Mouse (Mus musculus) thymus, postnatal 4 days (tissue): ENCODE data around the gene As3mt.

ENCODE experiments used
- DNase-seq: peaks from one replicate; pipeline ENCODE4 v3.0.0; 2021

As3mt gene

DNA sequence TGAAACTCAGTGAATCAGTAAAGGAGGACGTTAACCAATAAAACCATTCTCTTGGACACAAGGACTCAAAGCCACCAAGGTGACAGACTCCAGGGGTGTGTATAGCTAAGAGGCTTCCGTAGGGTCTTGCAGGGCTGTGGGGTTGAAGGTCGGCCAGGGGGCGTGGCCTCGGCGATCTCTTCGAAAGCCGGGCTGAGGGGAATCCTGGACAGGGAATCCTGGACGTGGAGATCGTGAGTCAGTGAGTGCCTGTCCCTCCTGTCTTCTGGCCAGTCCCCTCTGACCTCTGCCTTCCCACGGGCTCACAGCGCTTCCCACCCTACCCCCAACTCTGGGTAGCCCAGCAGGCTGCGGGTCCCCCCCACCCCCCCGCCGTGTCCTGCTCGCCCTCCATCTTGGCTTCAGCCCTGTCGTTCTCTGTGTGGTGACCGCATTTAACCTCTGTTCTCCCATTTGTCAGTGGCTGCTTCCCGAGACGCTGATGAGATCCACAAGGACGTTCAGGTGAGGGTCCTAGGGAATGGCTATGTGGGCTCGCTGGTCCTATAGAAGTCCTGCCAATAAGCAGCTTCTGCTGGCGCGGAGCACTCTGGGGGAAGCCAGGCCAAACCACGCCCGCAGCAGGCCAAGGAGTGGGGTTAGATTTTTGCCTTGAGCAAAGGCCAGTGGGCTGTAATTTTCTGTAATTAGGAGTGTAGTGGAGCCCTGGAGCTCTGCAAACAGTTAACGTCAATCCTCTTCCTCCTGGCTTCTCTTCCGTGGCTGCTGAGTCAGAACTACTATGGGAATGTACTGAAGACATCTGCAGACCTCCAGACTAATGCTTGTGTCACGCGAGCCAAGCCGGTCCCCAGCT lies at the start of gene As3mt:
TSS of gene As3mt (plus strand) at position 163 of the 856 bp plus-strand sequence.
- peak; percentile 86 for DNase-seq

- no peak for DNase-seq
Measured at GRCm38 (mm10) chr19:46658348-46658747, 48.9 kb upstream of the As3mt start.

GRCm38 (mm10) chr19:46658851-46659250 lies 48.4 kb upstream of the As3mt start:
- DNase-seq = no peak

DNA sequence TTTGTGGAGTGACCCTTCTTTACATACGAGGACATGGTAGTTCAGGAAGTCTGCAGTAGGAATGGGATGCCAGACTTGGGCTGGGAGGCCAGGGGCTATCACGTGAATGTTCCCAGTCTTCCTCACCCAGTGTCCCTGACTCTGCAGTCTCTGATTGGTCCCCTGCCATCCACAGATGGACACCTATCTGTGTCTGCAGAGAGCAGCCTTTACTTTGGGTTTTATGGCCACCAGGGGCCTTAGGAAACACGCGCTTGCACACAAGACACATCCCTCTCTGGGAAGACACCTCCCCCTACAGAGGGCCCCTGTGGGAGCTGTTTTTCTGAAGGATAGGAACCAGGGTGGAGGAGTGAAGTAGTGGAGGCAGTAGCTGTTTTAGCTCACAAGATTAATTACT lies 45.7 kb upstream of the As3mt start:
- DNase-seq = no peak

- no peak for DNase-seq
Measured at GRCm38 (mm10) chr19:46662214-46662613, 45.0 kb upstream of the As3mt start.

GRCm38 (mm10) chr19:46662784-46663183 lies 44.5 kb upstream of the As3mt start:
- no peak for DNase-seq

- DNase-seq = no peak
Measured at GRCm38 (mm10) chr19:46665474-46665873, 41.8 kb upstream of the As3mt start.

DNA sequence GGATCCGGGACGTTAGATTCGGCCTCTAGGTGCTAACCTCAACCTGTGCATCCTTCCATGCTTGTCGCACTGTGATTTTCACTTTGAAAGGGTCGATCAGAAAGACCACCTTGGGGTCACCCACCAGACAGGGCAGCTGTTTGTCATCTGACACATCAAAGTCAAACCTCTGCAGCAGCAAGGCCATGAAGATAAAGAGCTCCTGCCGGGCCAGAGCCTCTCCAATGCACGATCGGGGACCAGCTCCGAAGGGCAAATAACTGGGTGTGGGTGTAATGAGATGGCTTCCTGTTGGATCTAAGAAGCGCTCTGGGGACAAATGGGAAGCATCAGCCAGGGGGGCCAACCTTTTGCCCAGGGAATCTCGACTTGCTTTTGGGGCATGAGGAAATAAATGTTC lies 40.0 kb upstream of the As3mt start:
- DNase-seq = no peak

DNA sequence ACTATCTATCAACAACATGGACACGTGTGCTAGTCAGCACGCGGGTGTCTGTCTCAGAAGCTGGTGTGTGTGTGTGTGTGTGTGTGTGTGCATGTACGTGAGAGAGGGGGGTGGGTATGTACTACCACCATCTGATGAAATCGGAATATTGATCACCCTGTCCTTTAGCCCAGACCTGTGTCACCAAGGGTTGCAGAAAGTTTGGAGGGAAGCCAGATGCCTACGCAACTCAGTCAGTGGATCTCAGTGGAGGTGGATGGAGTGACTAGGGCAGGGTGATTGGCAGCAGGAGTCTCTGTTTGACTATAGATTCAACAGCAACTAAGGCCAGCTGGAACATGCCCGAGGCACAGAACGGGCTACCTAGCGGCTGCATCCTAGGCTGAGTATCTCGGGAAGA lies 39.0 kb upstream of the As3mt start:
- no peak for DNase-seq

- DNase-seq = no peak
Measured at GRCm38 (mm10) chr19:46669802-46670201, 37.5 kb upstream of the As3mt start.

GRCm38 (mm10) chr19:46670691-46671090 lies 36.6 kb upstream of the As3mt start:
- DNase-seq = peak; percentile 82

GRCm38 (mm10) chr19:46672766-46673418 lies 34.4 kb upstream of the As3mt start, which contains the start of gene Cyp17a1:
TSS of gene Cyp17a1 (minus strand) at chr19:46673172.
- no peak for DNase-seq

- DNase-seq = no peak
Measured at GRCm38 (mm10) chr19:46675641-46676040, 31.6 kb upstream of the As3mt start.

DNA sequence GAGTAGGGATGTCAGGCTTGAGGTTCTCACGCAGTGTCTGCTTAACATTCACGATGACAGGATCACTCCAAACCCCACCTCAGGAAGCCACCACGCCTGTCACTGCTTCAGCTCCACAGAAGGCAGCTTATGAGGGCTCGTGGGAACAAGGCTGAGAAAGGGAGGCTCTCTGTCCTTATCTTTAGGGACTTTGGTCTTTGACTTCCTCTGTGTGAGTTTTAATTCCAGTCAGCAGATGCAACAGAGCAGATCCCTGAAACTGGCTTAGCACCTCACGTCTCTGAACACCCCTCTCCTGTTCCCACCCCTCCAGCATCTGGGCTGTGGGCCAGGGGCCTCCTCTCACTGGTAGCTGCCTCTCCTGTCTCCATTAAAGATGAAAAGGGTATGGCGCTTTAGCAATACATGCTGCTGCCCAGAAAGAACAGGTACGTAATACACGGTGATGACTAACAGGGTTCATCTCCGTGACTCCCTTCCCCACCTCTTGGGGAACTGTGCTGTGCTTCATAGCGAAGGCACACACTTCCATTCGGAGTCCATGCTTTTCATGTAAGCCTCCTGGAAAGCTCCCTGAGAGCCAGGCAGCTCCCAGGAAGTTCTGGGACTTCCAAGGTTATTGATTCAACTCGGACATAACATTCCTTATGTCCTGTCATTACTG lies 27.4 kb upstream of the As3mt start:
- no peak for DNase-seq

DNA sequence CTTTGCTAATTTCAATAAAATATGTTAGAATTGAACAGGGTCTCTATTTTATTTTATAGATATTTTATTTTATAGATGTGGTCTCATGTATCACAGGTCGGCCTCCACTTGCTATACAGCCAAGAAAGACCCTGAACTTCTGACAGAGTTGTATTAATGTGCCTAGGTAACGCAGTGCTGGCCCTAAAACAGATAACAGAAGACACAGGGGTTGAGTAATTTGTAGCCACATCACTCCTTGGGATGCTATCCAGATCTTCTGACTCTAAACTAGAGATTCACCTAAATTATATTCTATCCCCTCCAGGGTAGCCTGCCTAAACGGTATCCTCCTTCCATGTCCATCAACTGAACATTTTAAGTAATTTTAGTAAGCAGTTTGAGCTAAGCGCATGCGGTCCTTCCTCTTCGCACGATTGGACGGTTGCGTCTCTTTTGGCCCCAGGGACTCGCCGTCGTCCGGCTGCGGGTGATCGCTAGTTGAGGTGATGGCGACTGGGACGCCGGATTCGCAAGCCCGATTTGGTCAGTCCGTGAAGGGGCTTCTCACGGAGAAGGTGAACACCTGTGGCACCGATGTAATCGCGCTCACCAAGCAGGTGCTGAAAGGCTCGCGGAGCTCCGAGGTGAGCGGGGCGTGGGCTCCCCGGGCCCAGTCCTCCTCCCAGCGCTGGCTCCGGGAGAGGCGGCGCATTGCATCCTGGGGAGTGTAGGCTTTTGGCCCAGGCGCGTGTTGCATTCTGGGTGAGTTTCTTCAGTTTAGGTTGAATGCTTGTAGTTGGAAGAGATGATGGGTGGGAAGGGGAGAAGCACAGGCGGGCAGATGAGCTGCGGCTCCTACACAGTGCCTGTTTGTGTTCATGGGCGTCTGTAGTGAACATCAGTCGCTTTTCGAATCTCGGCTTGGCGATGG lies 17.5 kb upstream of the As3mt start, which contains the start of gene Borcs7:
TSS of gene Borcs7 (plus strand) at position 447 of the 913 bp plus-strand sequence.
- DNase-seq = peak; percentile 87

DNA sequence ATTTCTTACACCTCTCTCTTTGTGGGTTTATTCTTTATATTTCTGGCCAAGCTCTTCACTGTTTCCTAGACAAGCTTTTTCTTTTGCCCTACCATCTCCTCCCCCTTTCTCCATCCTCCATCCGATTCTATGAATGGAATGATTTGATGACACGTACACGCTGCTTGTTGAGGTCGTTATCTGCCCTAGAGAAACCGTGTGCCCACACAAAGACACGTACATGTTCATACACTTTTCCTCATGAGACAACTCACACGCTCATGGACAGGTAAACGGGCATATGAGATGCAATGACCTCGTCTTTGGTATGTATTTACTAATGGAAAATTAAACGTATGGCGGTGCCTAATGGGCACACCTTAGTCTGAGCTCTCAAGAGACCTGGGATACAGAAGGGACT lies 16.9 kb upstream of the As3mt start:
- no peak for DNase-seq

DNA sequence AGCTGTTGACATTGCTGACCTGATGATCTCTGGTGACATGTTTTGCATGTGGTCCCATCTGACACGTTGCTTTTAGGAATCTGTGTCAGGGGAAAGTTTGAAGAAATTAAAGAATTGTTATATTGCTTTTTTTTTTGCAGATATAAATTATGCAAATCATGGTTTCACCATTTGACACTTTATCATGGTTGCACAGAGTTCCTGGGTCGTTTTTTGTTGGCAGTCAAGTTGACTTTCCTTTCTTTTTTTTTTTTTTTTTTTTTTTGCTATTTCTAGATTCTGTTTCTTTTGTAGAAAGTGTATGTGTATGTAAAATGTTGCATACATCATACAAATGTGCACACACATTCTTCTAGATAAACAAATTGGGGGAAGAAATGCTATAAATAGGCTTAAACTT lies 16.2 kb upstream of the As3mt start:
- no peak for DNase-seq

GRCm38 (mm10) chr19:46693146-46693545 lies 14.1 kb upstream of the As3mt start:
- DNase-seq = no peak

DNA sequence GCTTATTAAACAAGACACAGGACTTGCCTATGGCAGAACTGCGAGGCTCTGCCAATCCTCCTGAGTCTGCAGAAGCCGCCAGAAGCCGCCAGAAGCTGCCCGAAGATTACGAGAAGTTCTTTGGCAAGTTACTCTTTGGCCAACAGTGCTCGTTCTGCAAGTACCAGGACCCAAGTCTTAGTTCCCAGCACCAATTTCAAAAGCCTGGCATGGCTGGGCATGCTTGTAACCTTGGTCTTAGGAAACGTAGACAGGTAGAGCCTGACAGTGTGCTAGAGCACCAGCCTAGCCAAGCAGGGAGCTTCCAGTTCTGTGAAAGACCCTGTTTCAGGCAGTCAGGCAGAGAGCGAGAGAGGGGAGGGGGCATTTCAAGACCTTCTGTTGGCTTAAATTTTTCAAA lies 10.8 kb upstream of the As3mt start:
- DNase-seq = no peak

DNA sequence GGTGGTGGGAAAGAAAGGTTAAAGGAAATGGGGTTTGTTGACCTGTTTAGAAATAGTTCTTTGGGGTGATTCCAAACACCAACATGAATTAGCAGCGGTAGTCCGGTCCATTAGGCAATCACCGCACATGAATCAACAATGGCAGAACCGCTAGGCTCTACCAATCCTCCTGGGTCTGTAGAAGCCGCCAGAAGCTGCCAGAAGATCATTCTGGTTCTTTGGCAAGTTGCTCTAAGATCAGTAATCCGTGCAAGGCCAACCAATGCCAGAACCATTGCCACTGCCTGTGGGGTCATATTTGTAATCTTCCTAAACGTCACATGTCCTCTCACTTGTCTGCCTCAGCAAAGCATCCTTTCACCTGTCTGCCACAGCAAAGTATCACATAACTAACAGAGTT lies 10.3 kb upstream of the As3mt start:
- no peak for DNase-seq

GRCm38 (mm10) chr19:46697840-46698517 lies 9.3 kb upstream of the As3mt start:
- peak; percentile 30 for DNase-seq

DNA sequence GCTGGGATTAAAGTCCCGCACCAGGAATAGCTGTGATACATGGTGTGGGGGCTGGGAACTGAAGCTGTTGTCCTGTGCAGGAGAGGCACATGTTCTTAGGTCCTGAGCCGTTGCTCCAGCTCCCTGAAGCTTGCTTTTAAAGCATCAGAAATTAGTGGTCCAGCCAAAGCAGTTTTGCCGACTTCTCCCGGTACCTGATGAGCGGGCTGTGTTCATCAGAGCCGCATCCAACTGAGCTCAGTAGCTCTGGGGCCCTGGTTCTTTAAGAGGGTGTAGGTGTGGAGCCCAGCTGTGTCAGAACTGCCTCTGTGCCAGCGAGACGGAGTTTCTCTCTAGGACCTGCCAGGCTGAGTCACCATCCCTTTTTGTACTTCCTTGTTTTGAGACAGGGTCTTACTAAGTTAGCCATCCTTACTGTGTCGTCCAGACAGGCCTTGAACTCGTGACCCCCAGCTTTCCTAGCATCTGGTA lies 8.2 kb upstream of the As3mt start:
- DNase-seq = no peak
